Mouse (Mus musculus) induced T-regulatory cell, adult 2 months (primary cell): ENCODE measurements around the gene Kif26b.

ENCODE experiments used
- DNase-seq: peaks from one replicate; pipeline ENCODE4 v3.0.0-alpha.2; 2012; ENCODE audit warnings: low read depth

Kif26b gene

GRCm38 (mm10) chr1:178661556-178661955 lies 132.6 kb downstream of the Kif26b start:
- no peak for DNase-seq

GRCm38 (mm10) chr1:178663539-178663938 lies 134.6 kb downstream of the Kif26b start:
- DNase-seq, result no peak

- no peak for DNase-seq
Observed at GRCm38 (mm10) chr1:178664271-178664969, 135.5 kb downstream of the Kif26b start.

GRCm38 (mm10) chr1:178666524-178666923 lies 137.6 kb downstream of the Kif26b start:
- DNase-seq, result no peak

- DNase-seq, result no peak
Observed at GRCm38 (mm10) chr1:178667808-178668207, 138.9 kb downstream of the Kif26b start.

- DNase-seq, result no peak
Observed at GRCm38 (mm10) chr1:178668907-178669306, 140.0 kb downstream of the Kif26b start.

- no peak for DNase-seq
Observed at GRCm38 (mm10) chr1:178673051-178673450, 144.1 kb downstream of the Kif26b start.

GRCm38 (mm10) chr1:178673506-178673905 lies 144.6 kb downstream of the Kif26b start:
- DNase-seq, result no peak

GRCm38 (mm10) chr1:178675542-178676252 lies 146.8 kb downstream of the Kif26b start:
- no peak for DNase-seq

- no peak for DNase-seq
Observed at GRCm38 (mm10) chr1:178677160-178677559, 148.2 kb downstream of the Kif26b start.

GRCm38 (mm10) chr1:178677630-178678221 lies 148.8 kb downstream of the Kif26b start:
- DNase-seq, result no peak

- no peak for DNase-seq
Observed at GRCm38 (mm10) chr1:178683631-178684030, 154.7 kb downstream of the Kif26b start.

- no peak for DNase-seq
Observed at GRCm38 (mm10) chr1:178684991-178685680, 156.2 kb downstream of the Kif26b start.

GRCm38 (mm10) chr1:178686881-178687280 lies 158.0 kb downstream of the Kif26b start:
- DNase-seq, result no peak

- DNase-seq, result no peak
Observed at GRCm38 (mm10) chr1:178689512-178689911, 160.6 kb downstream of the Kif26b start.

- DNase-seq, result no peak
Observed at GRCm38 (mm10) chr1:178691679-178692078, 162.8 kb downstream of the Kif26b start.

- no peak for DNase-seq
Observed at GRCm38 (mm10) chr1:178700102-178700501, 171.2 kb downstream of the Kif26b start.

- DNase-seq, result no peak
Observed at GRCm38 (mm10) chr1:178703496-178703895, 174.6 kb downstream of the Kif26b start.

GRCm38 (mm10) chr1:178707925-178708351 lies 179.0 kb downstream of the Kif26b start:
- DNase-seq, result no peak

GRCm38 (mm10) chr1:178708356-178708755 lies 179.4 kb downstream of the Kif26b start:
- DNase-seq, result no peak

- DNase-seq, result no peak
Observed at GRCm38 (mm10) chr1:178712189-178712873, 183.4 kb downstream of the Kif26b start.

GRCm38 (mm10) chr1:178714209-178714608 lies 185.3 kb downstream of the Kif26b start:
- DNase-seq, result no peak
